Mouse (Mus musculus) bone marrow macrophage, adult 2 months (primary cell): ENCODE data around the gene Avil. TPM values are rescaled to one million over a fixed set of nuclear protein-coding genes. Genes with fewer than 3 reads are reported as not detected.

Experiments
- H3K27ac ChIP-seq: 2 replicates; pipeline ENCODE4 v1.5.1; 2012; ENCODE audit warnings: low read depth, low read length; ENCODE audit not compliant: insufficient read depth
- H3K4me1 ChIP-seq: 2 replicates; pipeline ENCODE4 v1.6.1; 2012; ENCODE audit warnings: low read length; ENCODE audit not compliant: control insufficient read depth, insufficient read depth
- H3K4me3 ChIP-seq: 2 replicates; pipeline ENCODE4 v1.5.1; 2012; ENCODE audit warnings: mild to moderate bottlenecking, low read length, moderate library complexity; ENCODE audit not compliant: insufficient read depth
- CTCF ChIP-seq: IDR thresholded peaks from 2 replicates; pipeline ENCODE4 v1.5.1; 2012; ENCODE audit warnings: low read depth, mild to moderate bottlenecking, low read length, moderate library complexity
- POLR2A ChIP-seq: IDR thresholded peaks from 2 replicates; pipeline ENCODE4 v1.6.1; 2012; ENCODE audit warnings: mild to moderate bottlenecking, low read depth, low read length, borderline replicate concordance
- polyA plus RNA-seq: library from polyadenylated mRNA; stranded (reverse); fragments of >200 nt; gene quantifications from 2 replicates; pipeline ENCODE4 v1.2.4, GENCODE M21; 2012; ENCODE audit not compliant: missing spikeins, insufficient read depth, insufficient read length

The Avil gene
- polyA plus RNA-seq, 1 experiment, result not detected

- H3K4me3 ChIP-seq, result peak overlapping the region; percentile 99
- TF ChIP-seq CTCF, result no peak
- no peak for TF ChIP-seq POLR2A
- H3K4me1 ChIP-seq, result peaks cover 9% of the 10 kb centered on the region
- peak overlapping the region; percentile 31; the same call in 1 of the 2 replicates for H3K27ac ChIP-seq
Measured at GRCm38 (mm10) chr10:127042468-127043115, 42.1 kb downstream of the Avil start.

- H3K4me3 ChIP-seq, result no peak overlapping the region
- H3K27ac ChIP-seq, result no peak overlapping the region
- H3K4me1 ChIP-seq, result peaks cover 9% of the 10 kb centered on the region
- TF ChIP-seq POLR2A (no peak), CTCF (no peak)
Measured at GRCm38 (mm10) chr10:127043187-127043586, 42.7 kb downstream of the Avil start.

GRCm38 (mm10) chr10:127047954-127048353 lies 47.4 kb downstream of the Avil start, which contains the start of gene Cyp27b1:
Gene Cyp27b1 (plus strand): TSS chr10:127048250.
- TF ChIP-seq POLR2A (no peak), CTCF (no peak)
- no peak within 1 kb of the TSS for H3K27ac ChIP-seq
- H3K4me1 ChIP-seq, result peaks cover 10% of the 10 kb centered on the region
- H3K4me3 ChIP-seq, result peak within 1 kb of the TSS; percentile 23

GRCm38 (mm10) chr10:127048608-127049394 lies 48.3 kb downstream of the Avil start:
- Histone ChIP-seq H3K27ac (no peak overlapping the region), H3K4me1 (peaks cover 7% of the 10 kb centered on the region), H3K4me3 (peak overlapping the region; percentile 23)
- TF ChIP-seq CTCF, result no peak
- TF ChIP-seq POLR2A, result no peak

GRCm38 (mm10) chr10:127049395-127050118 lies 49.0 kb downstream of the Avil start:
- peak overlapping the region; percentile 23 for H3K4me3 ChIP-seq
- H3K27ac ChIP-seq, result no peak overlapping the region
- 0 out of 2 replicates have a peak, but pooled peaks have one; percentile 20 for TF ChIP-seq CTCF
- no peak for TF ChIP-seq POLR2A
- H3K4me1 ChIP-seq, result peaks cover 7% of the 10 kb centered on the region

GRCm38 (mm10) chr10:127050119-127050474 lies 49.6 kb downstream of the Avil start:
- H3K27ac ChIP-seq, result no peak overlapping the region
- H3K4me1 ChIP-seq, result peaks cover 7% of the 10 kb centered on the region
- TF ChIP-seq POLR2A (no peak), CTCF (no peak)
- H3K4me3 ChIP-seq, result no peak overlapping the region

- Histone ChIP-seq H3K4me1 (peaks cover 4% of the 10 kb centered on the region), H3K4me3 (no peak overlapping the region), H3K27ac (no peak overlapping the region)
- TF ChIP-seq POLR2A (no peak), CTCF (no peak)
Measured at GRCm38 (mm10) chr10:127054646-127055045, 54.1 kb downstream of the Avil start.

GRCm38 (mm10) chr10:127055406-127055805 lies 54.9 kb downstream of the Avil start:
- TF ChIP-seq POLR2A (no peak), CTCF (no peak)
- Histone ChIP-seq H3K27ac (no peak overlapping the region), H3K4me3 (no peak overlapping the region), H3K4me1 (no peaks in the 10 kb centered on the region)

GRCm38 (mm10) chr10:127056490-127056889 lies 56.0 kb downstream of the Avil start:
- Histone ChIP-seq H3K4me3 (no peak overlapping the region), H3K4me1 (peaks cover 2% of the 10 kb centered on the region), H3K27ac (no peak overlapping the region)
- TF ChIP-seq CTCF (no peak), POLR2A (no peak)

- Histone ChIP-seq H3K27ac (no peak overlapping the region), H3K4me3 (peak overlapping the region; percentile 32; the same call in 1 of the 2 replicates), H3K4me1 (peaks cover 10% of the 10 kb centered on the region)
- peak; percentile 85 for TF ChIP-seq CTCF
- no peak for TF ChIP-seq POLR2A
Measured at GRCm38 (mm10) chr10:127058161-127058560, 57.7 kb downstream of the Avil start.
